31 mouse cellular contexts compared by ENCODE assay signal in genomic region chr17:84636328-84636727, GRCm38 (mm10). TPM values are rescaled to one million over a fixed set of nuclear protein-coding genes. Genes with fewer than 3 reads are reported as not detected.
DNase-seq lines count a peak whose midpoint lies in the region; ATAC-seq and TF ChIP-seq lines count a peak whose summit lies in the region.
"Had no signal": no experiment of that assay in that cellular context is flagged by ENCODE, and none has a peak within 500 bp of the region (broad histone marks: within the 10 kb centered on the region; RNA-seq: fewer than 3 reads in every experiment).

No protein-coding gene starts in this region.

- peaks cover 5% of the 10 kb centered on the region; the same call in 1 of the 2 replicates for H3K4me1 ChIP-seq in heart, embryonic 10.5 days
- H3K4me1 ChIP-seq in midbrain, embryonic 14.5 days (ENCODE audit: control insufficient read depth, insufficient read depth, low read length) = no peaks in the 10 kb centered on the region
- no peaks in the 10 kb centered on the region for H3K4me1 ChIP-seq in midbrain, embryonic 11.5 days (ENCODE audit: control insufficient read depth, insufficient read depth, low read length)
- 0 out of 2 replicates have a peak, but pooled peaks cover 11% of the 10 kb centered on the region for H3K4me1 ChIP-seq in limb, embryonic 14.5 days (ENCODE audit: control insufficient read depth, insufficient read depth, low read length)
- H3K4me1 ChIP-seq: forebrain, embryonic 15.5 days; heart, embryonic 13.5 days; hindbrain, embryonic 15.5 days had no signal

- no peak for TF ChIP-seq POLR2A in brain, embryonic 14.5 days (IDR thresholded peaks at IDR 0.05; ENCODE audit: borderline replicate concordance, extremely low read depth, insufficient read depth, insufficient read length, poor library complexity, severe bottlenecking)
- TF ChIP-seq POLR2A in limb, embryonic 14.5 days (IDR thresholded peaks at IDR 0.05; ENCODE audit: borderline replicate concordance, extremely low read depth, insufficient read depth, insufficient read length) = no peak

- no peaks in the 10 kb centered on the region for H3K36me3 ChIP-seq in heart, embryonic 10.5 days
- H3K36me3 ChIP-seq in midbrain, embryonic 14.5 days (ENCODE audit: control insufficient read depth, insufficient read depth, low read length) = no peaks in the 10 kb centered on the region; the same call in 1 of the 2 replicates
- H3K36me3 ChIP-seq in midbrain, embryonic 11.5 days (ENCODE audit: control insufficient read depth, insufficient read depth, low read length) = no peaks in the 10 kb centered on the region
- peaks cover 7% of the 10 kb centered on the region; the same call in 1 of the 2 replicates for H3K36me3 ChIP-seq in limb, embryonic 14.5 days (ENCODE audit: control insufficient read depth, insufficient read depth, low read length)
- H3K36me3 ChIP-seq: forebrain, embryonic 15.5 days; G1E; heart, embryonic 13.5 days; liver, embryonic 12.5 days; midbrain, embryonic 15.5 days had no signal

- H3K27ac ChIP-seq in heart, embryonic 10.5 days = no peak overlapping the region
- no peak overlapping the region for H3K27ac ChIP-seq in midbrain, embryonic 14.5 days (replicated peaks; ENCODE audit: low read depth, low read length)
- H3K27ac ChIP-seq in midbrain, embryonic 11.5 days (ENCODE audit: low read depth, low read length) = no peak overlapping the region
- 0 out of 2 replicates have a peak overlapping the region, but pooled peaks have one; percentile 20 for H3K27ac ChIP-seq in limb, embryonic 14.5 days (replicated peaks; ENCODE audit: low read depth, low read length)
- H3K27ac ChIP-seq: forebrain, embryonic 15.5 days; heart, embryonic 13.5 days; hindbrain, embryonic 15.5 days; liver, embryonic 12.5 days; midbrain, embryonic 15.5 days had no signal

- H3K4me2 ChIP-seq in midbrain, embryonic 14.5 days (ENCODE audit: low read length) = no peak overlapping the region
- no peak overlapping the region for H3K4me2 ChIP-seq in midbrain, embryonic 11.5 days
- H3K4me2 ChIP-seq in limb, embryonic 14.5 days (replicated peaks; ENCODE audit: low read depth, low read length, severe bottlenecking) = no peak overlapping the region
- H3K4me2 ChIP-seq: forebrain, embryonic 15.5 days; heart, embryonic 13.5 days; hindbrain, embryonic 15.5 days; liver, embryonic 12.5 days; midbrain, embryonic 15.5 days had no signal

- no peaks in the 10 kb centered on the region for H3K27me3 ChIP-seq in heart, embryonic 10.5 days (ENCODE audit: insufficient read depth, poor library complexity, severe bottlenecking)
- no peaks in the 10 kb centered on the region for H3K27me3 ChIP-seq in midbrain, embryonic 14.5 days (ENCODE audit: control insufficient read depth, insufficient read depth, low read length)
- H3K27me3 ChIP-seq in midbrain, embryonic 11.5 days (ENCODE audit: control insufficient read depth, insufficient read depth, low read length) = no peaks in the 10 kb centered on the region
- H3K27me3 ChIP-seq in limb, embryonic 14.5 days (ENCODE audit: control insufficient read depth, insufficient read depth, low read length) = no peaks in the 10 kb centered on the region
- H3K27me3 ChIP-seq: CH12.LX; forebrain, embryonic 15.5 days; heart, embryonic 13.5 days; hindbrain, embryonic 15.5 days; liver, embryonic 12.5 days; midbrain, embryonic 15.5 days had no signal

- ATAC-seq in midbrain, embryonic 14.5 days (ENCODE audit: low FRiP score, low TSS enrichment) = no peak
- ATAC-seq in midbrain, embryonic 11.5 days (ENCODE audit: low FRiP score) = no peak
- ATAC-seq in limb, embryonic 14.5 days (ENCODE audit: low FRiP score, low read depth) = peak; percentile 71
- ATAC-seq: forebrain, embryonic 15.5 days; intestine, embryonic 16.5 days; liver, embryonic 12.5 days; midbrain, embryonic 15.5 days had no signal

- WGBS in heart, embryonic 10.5 days = 71% methylated on average over 8 of the region's 8 CpGs
- 31% methylated on average over 8 of the region's 8 CpGs for WGBS in midbrain, embryonic 14.5 days
- WGBS in midbrain, embryonic 11.5 days = 58% methylated on average over 8 of the region's 8 CpGs
- 37% methylated on average over 8 of the region's 8 CpGs for WGBS in limb, embryonic 14.5 days

- no peaks in the 10 kb centered on the region for H3K9me3 ChIP-seq in heart, embryonic 10.5 days
- no peaks in the 10 kb centered on the region for H3K9me3 ChIP-seq in midbrain, embryonic 14.5 days (ENCODE audit: control insufficient read depth, low read length)
- H3K9me3 ChIP-seq in midbrain, embryonic 11.5 days (ENCODE audit: control insufficient read depth, low read length) = no peaks in the 10 kb centered on the region
- H3K9me3 ChIP-seq in limb, embryonic 14.5 days (ENCODE audit: control insufficient read depth, low read length) = no peaks in the 10 kb centered on the region
- H3K9me3 ChIP-seq: forebrain, embryonic 15.5 days; G1E; heart, embryonic 13.5 days; hindbrain, embryonic 15.5 days; liver, embryonic 12.5 days; midbrain, embryonic 15.5 days had no signal

- no peak overlapping the region for H3K4me3 ChIP-seq in heart, embryonic 10.5 days
- no peak overlapping the region for H3K4me3 ChIP-seq in midbrain, embryonic 14.5 days (replicated peaks; ENCODE audit: low read depth, low read length)
- no peak overlapping the region for H3K4me3 ChIP-seq in midbrain, embryonic 11.5 days (ENCODE audit: low read depth, low read length)
- no peak overlapping the region for H3K4me3 ChIP-seq in limb, embryonic 14.5 days (replicated peaks; ENCODE audit: low read length)
- H3K4me3 ChIP-seq: erythroblast, embryonic 14.5 days; forebrain, embryonic 15.5 days; heart, embryonic 13.5 days; hindbrain, embryonic 15.5 days; liver, embryonic 12.5 days; midbrain, embryonic 15.5 days had no signal

- no peak for TF ChIP-seq CTCF in brain, embryonic 14.5 days (IDR thresholded peaks at IDR 0.05; ENCODE audit: borderline replicate concordance, extremely low read depth, insufficient read depth, insufficient read length)

- peak; percentile 70 for DNase-seq in heart, embryonic 10.5 days (ENCODE audit: low spot score)
- no peak for DNase-seq in heart, adult 9 months (ENCODE audit: low spot score in 2 of 2)
- DNase-seq in midbrain, embryonic 14.5 days = peak; percentile 36
- no peak for DNase-seq in midbrain, embryonic 11.5 days (ENCODE audit: low spot score, missing footprints)
- DNase-seq in brain, embryonic 14.5 days (ENCODE audit: low read depth) = peak; percentile 39
- DNase-seq in limb, embryonic 14.5 days (ENCODE audit: low spot score) = peak; percentile 64
- DNase-seq in layer of hippocampus, postnatal 25 days (ENCODE audit: extremely low spot score in 1 of 2, low spot score in 1 of 2) = no peak
- no peak for DNase-seq in thymus, adult 18-20 months
- DNase-seq: adrenal gland, postnatal 14 days; B cell, adult 2 months; cerebellum, adult 9-10 months; gastrocnemius, postnatal 10 days; heart, adult 11 months; kidney, postnatal 36 days; lung, adult 2 months; thymus, adult 2 months had no signal

- no peak overlapping the region for H3K9ac ChIP-seq in midbrain, embryonic 14.5 days (replicated peaks; ENCODE audit: low read length)
- no peak overlapping the region for H3K9ac ChIP-seq in midbrain, embryonic 11.5 days (ENCODE audit: low read length)
- H3K9ac ChIP-seq in limb, embryonic 14.5 days (ENCODE audit: low read depth, low read length, severe bottlenecking) = no peak overlapping the region
- H3K9ac ChIP-seq: forebrain, embryonic 15.5 days; heart, embryonic 13.5 days; hindbrain, embryonic 15.5 days; liver, embryonic 12.5 days; midbrain, embryonic 15.5 days had no signal

RNA-seq across cellular contexts. Expression of gene Dync2li1, which starts 10.0 kb away (rescaled TPM):
- 9.9 and 17.2 TPM in 2 replicates for polyA plus RNA-seq in heart, embryonic 10.5 days (2016; fragmentation: Nextera tagmentation; extraction: Ambion mirVana)
- 31.9 and 36.2 TPM in 2 replicates for polyA plus RNA-seq in midbrain, embryonic 14.5 days (2014; fragmentation: Nextera tagmentation; extraction: Ambion mirVana)
- polyA plus RNA-seq in midbrain, embryonic 11.5 days (2014; fragmentation: Nextera tagmentation; extraction: Ambion mirVana) = 36.9 and 37.1 TPM in 2 replicates
- 18.0 and 23.0 TPM in 2 replicates for polyA plus RNA-seq in brain, embryonic 14.5 days (2012; rRNA removed)
- polyA plus RNA-seq in limb, embryonic 14.5 days (2012; rRNA removed) = 17.2 and 21.0 TPM in 2 replicates
- 29.9 and 33.0 TPM in 2 replicates for polyA plus RNA-seq in limb, embryonic 14.5 days (2014; fragmentation: Nextera tagmentation; extraction: Ambion mirVana)
- total RNA-seq in layer of hippocampus, postnatal 25 days (2021) = 10 to 100 TPM; 20.4 to 20.5 TPM
- total RNA-seq: G1E had no signal
- polyA plus RNA-seq: erythroblast, embryonic 14.5 days; G1E had no signal

RNA-seq across cellular contexts. Expression of gene Abcg8, which starts 39.8 kb away (rescaled TPM):
- 0.09 TPM in 1 of 2 replicates, not detected in the other for polyA plus RNA-seq in heart, embryonic 10.5 days (2016; fragmentation: Nextera tagmentation; extraction: Ambion mirVana)
- polyA plus RNA-seq in midbrain, embryonic 14.5 days (2014; fragmentation: Nextera tagmentation; extraction: Ambion mirVana) = 0.09 TPM in 2 replicates
- 0.21 TPM in 1 of 2 replicates, not detected in the other for polyA plus RNA-seq in midbrain, embryonic 11.5 days (2014; fragmentation: Nextera tagmentation; extraction: Ambion mirVana)
- polyA plus RNA-seq in brain, embryonic 14.5 days (2012; rRNA removed) = 0.50 and 0.55 TPM in 2 replicates
- polyA plus RNA-seq in limb, embryonic 14.5 days (2012; rRNA removed) = 0.16 and 0.27 TPM in 2 replicates
- polyA plus RNA-seq in limb, embryonic 14.5 days (2014; fragmentation: Nextera tagmentation; extraction: Ambion mirVana) = 0.18 TPM in 1 of 2 replicates, not detected in the other
- not detected for total RNA-seq in layer of hippocampus, postnatal 25 days (2021)
- total RNA-seq: gastrocnemius, postnatal 10 days; heart, postnatal 25 days; layer of hippocampus, adult 8-10 months; left cerebral cortex, postnatal 25 days; megakaryocyte, adult 5-6 weeks had no signal
- polyA plus RNA-seq: cortical plate, adult 2 months; erythroblast, embryonic 14.5 days; G1E; heart, embryonic 13.5 days; midbrain, embryonic 15.5 days; neural tube, embryonic 14.5 days had no signal

RNA-seq across cellular contexts. Expression of gene Abcg5, which starts 46.5 kb away (rescaled TPM):
- 0.65 TPM in 2 replicates for polyA plus RNA-seq in heart, embryonic 10.5 days (2016; fragmentation: Nextera tagmentation; extraction: Ambion mirVana)
- polyA plus RNA-seq in midbrain, embryonic 14.5 days (2014; fragmentation: Nextera tagmentation; extraction: Ambion mirVana) = 0.28 and 1.2 TPM in 2 replicates
- 1.9 and 2.4 TPM in 2 replicates for polyA plus RNA-seq in midbrain, embryonic 11.5 days (2014; fragmentation: Nextera tagmentation; extraction: Ambion mirVana)
- polyA plus RNA-seq in brain, embryonic 14.5 days (2012; rRNA removed) = 2.1 and 3.7 TPM in 2 replicates
- 1.7 and 2.6 TPM in 2 replicates for polyA plus RNA-seq in limb, embryonic 14.5 days (2012; rRNA removed)
- polyA plus RNA-seq in limb, embryonic 14.5 days (2014; fragmentation: Nextera tagmentation; extraction: Ambion mirVana) = 1.3 and 2.3 TPM in 2 replicates
- not detected for total RNA-seq in layer of hippocampus, postnatal 25 days (2021)
- total RNA-seq: CH12.LX; gastrocnemius, postnatal 10 days; heart, postnatal 25 days; layer of hippocampus, adult 8-10 months; left cerebral cortex, postnatal 25 days; megakaryocyte, adult 5-6 weeks had no signal
- polyA plus RNA-seq: erythroblast, embryonic 14.5 days; G1E had no signal

Comparison
In these comparisons a context has a peak if more than half of its experiments do, and no peak if none do; other contexts are left out.
1. DNase-seq: peak in heart, embryonic 10.5 days (single experiment), midbrain, embryonic 14.5 days (single experiment), brain, embryonic 14.5 days (single experiment) and limb, embryonic 14.5 days (single experiment); none in heart, adult 9 months (0 of 2), midbrain, embryonic 11.5 days (single experiment), layer of hippocampus, postnatal 25 days (0 of 2) and thymus, adult 18-20 months (0 of 2).